Mouse (Mus musculus): ENCODE data around the gene Nabp1. TPM values are rescaled to one million over a fixed set of nuclear protein-coding genes. Genes with fewer than 3 reads are reported as not detected.

The Nabp1 gene
- total RNA-seq, 2 experiments from 2014 or later: 18.8 to 20.3 TPM

Other genes with a start within 250 kb of the Nabp1 start
- gene Cavin2, start 189.3 kb downstream of the Nabp1 start, total RNA-seq (2021): 1 to 10 TPM; 6.3 to 7.6 TPM

Measured in layer of hippocampus, postnatal 36 days (tissue).